Mouse (Mus musculus) neural tube, embryonic 11.5 days (tissue): ENCODE results near the gene Wdr62. TPM values are rescaled to one million over a fixed set of nuclear protein-coding genes. Genes with fewer than 3 reads are reported as not detected.

Experiments used
- ATAC-seq: fragments of 200-750 bp; cut with Nextera tagmentation; 2 replicates; pipeline ENCODE4 v1.8.0; 2017; ENCODE audit warnings: moderate number of reproducible peaks, mild to moderate bottlenecking, moderate TSS enrichment, moderate library complexity; ENCODE audit not compliant: insufficient read depth, low FRiP score, low TSS enrichment
- DNase-seq: peaks from one replicate; pipeline ENCODE4 v3.0.0-alpha.2; 2015; ENCODE audit warnings: low spot score
- H3K27ac ChIP-seq: fragments of 300-500 bp; sonication (generic); 2 replicates; pipeline ENCODE4 v1.5.1; 2014; ENCODE audit warnings: low read depth, mild to moderate bottlenecking, low read length
- H3K27me3 ChIP-seq: fragments of 300-500 bp; sonication (generic); 2 replicates; pipeline ENCODE4 v1.6.1; 2014; ENCODE audit warnings: mild to moderate bottlenecking, low read length, mixed read lengths; ENCODE audit not compliant: control insufficient read depth, insufficient read depth
- H3K36me3 ChIP-seq: fragments of 300-500 bp; sonication (generic); 2 replicates; pipeline ENCODE4 v1.6.1; 2014; ENCODE audit warnings: mild to moderate bottlenecking, low read length, moderate library complexity, mixed read lengths; ENCODE audit not compliant: control insufficient read depth, insufficient read depth
- H3K4me1 ChIP-seq: fragments of 300-500 bp; sonication (generic); 2 replicates; pipeline ENCODE4 v1.6.1; 2014; ENCODE audit warnings: low read length, mixed read lengths; ENCODE audit not compliant: control insufficient read depth, insufficient read depth
- H3K4me2 ChIP-seq: fragments of 300-500 bp; sonication (generic); 2 replicates; pipeline ENCODE4 v1.6.1; 2014; ENCODE audit warnings: low read depth, mild to moderate bottlenecking, moderate library complexity
- H3K4me3 ChIP-seq: fragments of 300-500 bp; sonication (generic); 2 replicates; pipeline ENCODE4 v1.5.1; 2014; ENCODE audit warnings: low read depth, low read length
- H3K9ac ChIP-seq: fragments of 300-500 bp; sonication (generic); 2 replicates; pipeline ENCODE4 v1.6.1; 2014; ENCODE audit warnings: mild to moderate bottlenecking, low read length
- H3K9me3 ChIP-seq: fragments of 300-500 bp; sonication (generic); 2 replicates; pipeline ENCODE4 v1.6.1; 2016; ENCODE audit warnings: low read length; ENCODE audit not compliant: control insufficient read depth
- WGBS: fragments of 180-500 bp; shearing (Covaris S2); extraction: QIAGEN DNeasy Blood & Tissue Kit; methylation state at CpG from one replicate; pipeline ENCODE4 v1.1.7; 2014; 5-methylcytosine and 5-hydroxymethylcytosine counted together
- polyA plus RNA-seq: library from polyadenylated mRNA; unstranded; fragments of >200 nt; fragmentation: Nextera tagmentation; extraction: Ambion mirVana; gene quantifications from 2 replicates; pipeline ENCODE4 v1.2.1, GENCODE M21; 2014

Gene Wdr62
- polyA plus RNA-seq, 1 experiment from 2014 or later: 12.5 TPM

- Histone ChIP-seq H3K9ac (no peak overlapping the region), H3K4me3 (no peak overlapping the region), H3K4me2 (no peak overlapping the region), H3K27ac (no peak overlapping the region), H3K36me3 (peaks cover 14% of the 10 kb centered on the region), H3K4me1 (peaks cover 6% of the 10 kb centered on the region; the same call in 1 of the 2 replicates), H3K9me3 (no peaks in the 10 kb centered on the region), H3K27me3 (no peaks in the 10 kb centered on the region)
- WGBS: 88% methylated on average over 13 of the region's 13 CpGs
- ATAC-seq (no peak), DNase-seq (no peak)
Measured at GRCm38 (mm10) chr7:30293795-30294194, 13.6 kb upstream of the Wdr62 start.

- WGBS: 8% methylated on average over 34 of the region's 35 CpGs
- H3K4me3 ChIP-seq: peak within 1 kb of the TSS; percentile 49
- H3K4me1 ChIP-seq: peaks cover 6% of the 10 kb centered on the region; the same call in 1 of the 2 replicates
- peak within 1 kb of the TSS; percentile 74 for H3K4me2 ChIP-seq
- H3K27me3 ChIP-seq: no peaks in the 10 kb centered on the region
- ATAC-seq: peak; percentile 76
- H3K27ac ChIP-seq: 0 out of 2 replicates have a peak within 1 kb of the TSS, but pooled peaks have one; percentile 2
- peaks cover 2% of the 10 kb centered on the region; the same call in 1 of the 2 replicates for H3K36me3 ChIP-seq
- H3K9me3 ChIP-seq: no peaks in the 10 kb centered on the region
- DNase-seq: peak; percentile 87
- H3K9ac ChIP-seq: peak within 1 kb of the TSS; percentile 86
Measured at GRCm38 (mm10) chr7:30291215-30292131, 11.3 kb upstream of the Wdr62 start, which contains the start of gene Clip3. Gene Clip3, plus strand, starts transcription at chr7:30291728.

GRCm38 (mm10) chr7:30289714-30290399 lies 9.6 kb upstream of the Wdr62 start:
- Histone ChIP-seq H3K27ac (no peak overlapping the region), H3K4me1 (peaks cover 6% of the 10 kb centered on the region; the same call in 1 of the 2 replicates), H3K9me3 (no peaks in the 10 kb centered on the region), H3K4me2 (no peak overlapping the region), H3K4me3 (no peak overlapping the region), H3K36me3 (no peaks in the 10 kb centered on the region), H3K27me3 (no peaks in the 10 kb centered on the region), H3K9ac (no peak overlapping the region)
- peak; percentile 53 for DNase-seq
- WGBS: 61% methylated on average over 10 of the region's 10 CpGs
- ATAC-seq: peak; percentile 51; the same call in 1 of the 2 replicates

- DNase-seq: no peak
- H3K4me3 ChIP-seq: no peak overlapping the region
- WGBS: 68% methylated on average over 7 of the region's 7 CpGs
Measured at GRCm38 (mm10) chr7:30289071-30289713, 9.0 kb upstream of the Wdr62 start.

GRCm38 (mm10) chr7:30288046-30288445 lies 7.8 kb upstream of the Wdr62 start:
- DNase-seq: no peak
- H3K4me3 ChIP-seq: no peak overlapping the region
- 74% methylated on average over 6 of the region's 6 CpGs for WGBS
- no peak overlapping the region for H3K4me2 ChIP-seq
- H3K36me3 ChIP-seq: no peaks in the 10 kb centered on the region
- no peak for ATAC-seq
- H3K9ac ChIP-seq: no peak overlapping the region
- H3K9me3 ChIP-seq: no peaks in the 10 kb centered on the region
- peaks cover 6% of the 10 kb centered on the region; the same call in 1 of the 2 replicates for H3K4me1 ChIP-seq
- no peaks in the 10 kb centered on the region for H3K27me3 ChIP-seq
- H3K27ac ChIP-seq: no peak overlapping the region

More at GRCm38 (mm10) chr7:30289071-30289713, 9.0 kb upstream of the Wdr62 start:
- H3K36me3 ChIP-seq: no peaks in the 10 kb centered on the region
- H3K27me3 ChIP-seq: no peaks in the 10 kb centered on the region
- H3K27ac ChIP-seq: no peak overlapping the region
- ATAC-seq: no peak
- no peak overlapping the region for H3K4me2 ChIP-seq
- H3K9ac ChIP-seq: no peak overlapping the region
- H3K9me3 ChIP-seq: no peaks in the 10 kb centered on the region
- H3K4me1 ChIP-seq: peaks cover 6% of the 10 kb centered on the region; the same call in 1 of the 2 replicates

GRCm38 (mm10) chr7:30286701-30287410 lies 6.6 kb upstream of the Wdr62 start:
- ATAC-seq (no peak), DNase-seq (no peak)
- no peak overlapping the region for H3K27ac ChIP-seq
- 69% methylated on average over 8 of the region's 8 CpGs for WGBS
- no peak overlapping the region for H3K9ac ChIP-seq
- H3K27me3 ChIP-seq: no peaks in the 10 kb centered on the region
- no peaks in the 10 kb centered on the region for H3K4me1 ChIP-seq
- H3K36me3 ChIP-seq: no peaks in the 10 kb centered on the region
- no peak overlapping the region for H3K4me3 ChIP-seq
- no peak overlapping the region for H3K4me2 ChIP-seq
- no peaks in the 10 kb centered on the region for H3K9me3 ChIP-seq

- Histone ChIP-seq H3K36me3 (no peaks in the 10 kb centered on the region), H3K9me3 (no peaks in the 10 kb centered on the region), H3K4me1 (peaks cover 5% of the 10 kb centered on the region), H3K27me3 (no peaks in the 10 kb centered on the region), H3K27ac (no peak overlapping the region), H3K4me2 (no peak overlapping the region), H3K9ac (no peak overlapping the region), H3K4me3 (no peak overlapping the region)
- DNase-seq: no peak
- ATAC-seq: no peak
- WGBS: 74% methylated on average over 7 of the region's 7 CpGs
Measured at GRCm38 (mm10) chr7:30282740-30283139, 2.5 kb upstream of the Wdr62 start.

- no peak overlapping the region for H3K27ac ChIP-seq
- H3K4me2 ChIP-seq: no peak overlapping the region
- WGBS: 78% methylated on average over 4 of the region's 4 CpGs
Measured at GRCm38 (mm10) chr7:30281522-30281921, 1.3 kb upstream of the Wdr62 start.

More at GRCm38 (mm10) chr7:30281522-30281921, 1.3 kb upstream of the Wdr62 start:
- H3K4me3 ChIP-seq: no peak overlapping the region
- DNase-seq (no peak), ATAC-seq (no peak)
- H3K27me3 ChIP-seq: no peaks in the 10 kb centered on the region
- no peaks in the 10 kb centered on the region for H3K9me3 ChIP-seq
- H3K9ac ChIP-seq: no peak overlapping the region
- H3K4me1 ChIP-seq: peaks cover 5% of the 10 kb centered on the region
- H3K36me3 ChIP-seq: no peaks in the 10 kb centered on the region
